Mouse (Mus musculus): Measurements from ENCODE around the gene Rhbg. TPM values are rescaled to one million over a fixed set of nuclear protein-coding genes. Genes with fewer than 3 reads are reported as not detected.

The Rhbg gene
- total RNA-seq, 2 experiments from 2014 or later = not detected

DNA sequence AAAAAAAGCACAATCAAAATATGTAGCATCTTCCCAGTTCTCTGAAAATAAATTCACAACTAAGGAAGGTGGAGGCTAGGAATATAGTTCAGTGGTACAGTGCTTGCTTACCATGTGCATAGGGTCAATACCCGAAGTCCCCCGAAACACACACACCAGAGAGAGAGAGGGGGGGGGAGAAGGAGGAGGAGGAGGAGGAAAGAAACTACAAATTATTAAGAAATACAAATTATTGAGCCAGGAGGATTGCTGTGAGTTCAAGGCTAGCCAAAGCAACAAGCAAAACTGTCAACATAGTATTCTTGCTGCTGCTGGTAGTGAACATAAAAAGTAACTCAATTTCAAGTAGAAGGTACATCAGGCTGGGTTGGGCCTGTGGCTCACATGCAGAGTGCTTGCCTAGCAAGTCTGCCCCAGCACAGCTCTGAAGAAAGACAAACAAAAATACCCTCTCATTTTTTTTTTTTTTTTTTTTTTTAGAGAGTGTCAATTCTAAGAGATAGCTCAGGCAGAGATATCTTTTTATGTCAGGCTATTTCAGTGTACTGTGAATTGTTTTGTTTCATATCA is 54.9 kb downstream of the Rhbg start:
- DNase-seq (ENCODE audit: low spot score in 2 of 2) = no peak
- Histone ChIP-seq H3K27ac (peak overlapping the region; percentile 99), H3K4me3 (peak overlapping the region; percentile 73)
- TF ChIP-seq CTCF (conservative IDR thresholded peaks at IDR 0.05) = no peak

DNA sequence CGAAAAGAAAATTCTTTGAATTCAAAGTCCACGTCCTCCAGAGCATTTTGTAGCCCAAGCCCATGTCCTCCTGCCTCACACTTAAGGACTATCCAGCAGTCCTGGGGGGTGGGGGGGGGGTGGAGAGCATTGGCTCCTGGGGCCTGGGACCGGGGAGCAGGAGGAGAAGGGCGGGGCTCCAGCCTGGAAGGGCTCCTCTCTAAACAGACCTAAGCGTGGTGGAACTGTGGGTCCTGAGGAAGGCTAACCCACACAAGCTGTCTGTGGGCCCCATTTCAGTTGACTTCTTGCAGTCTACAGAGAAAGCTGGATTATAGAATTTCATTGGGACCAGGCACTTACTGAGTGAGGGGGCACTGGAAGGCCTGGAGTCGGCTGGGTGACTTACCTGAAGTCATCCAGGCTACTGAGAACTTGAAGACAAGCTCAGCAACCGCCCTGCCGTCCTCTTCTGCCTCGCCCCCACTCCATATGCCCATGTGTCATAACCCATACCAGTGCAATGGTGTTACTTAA is 55.9 kb downstream of the Rhbg start:
- no peak overlapping the region for H3K27ac ChIP-seq
- no peak for TF ChIP-seq CTCF (conservative IDR thresholded peaks at IDR 0.05)
- no peak for DNase-seq (ENCODE audit: low spot score in 2 of 2)
- H3K4me3 ChIP-seq = no peak overlapping the region

DNA sequence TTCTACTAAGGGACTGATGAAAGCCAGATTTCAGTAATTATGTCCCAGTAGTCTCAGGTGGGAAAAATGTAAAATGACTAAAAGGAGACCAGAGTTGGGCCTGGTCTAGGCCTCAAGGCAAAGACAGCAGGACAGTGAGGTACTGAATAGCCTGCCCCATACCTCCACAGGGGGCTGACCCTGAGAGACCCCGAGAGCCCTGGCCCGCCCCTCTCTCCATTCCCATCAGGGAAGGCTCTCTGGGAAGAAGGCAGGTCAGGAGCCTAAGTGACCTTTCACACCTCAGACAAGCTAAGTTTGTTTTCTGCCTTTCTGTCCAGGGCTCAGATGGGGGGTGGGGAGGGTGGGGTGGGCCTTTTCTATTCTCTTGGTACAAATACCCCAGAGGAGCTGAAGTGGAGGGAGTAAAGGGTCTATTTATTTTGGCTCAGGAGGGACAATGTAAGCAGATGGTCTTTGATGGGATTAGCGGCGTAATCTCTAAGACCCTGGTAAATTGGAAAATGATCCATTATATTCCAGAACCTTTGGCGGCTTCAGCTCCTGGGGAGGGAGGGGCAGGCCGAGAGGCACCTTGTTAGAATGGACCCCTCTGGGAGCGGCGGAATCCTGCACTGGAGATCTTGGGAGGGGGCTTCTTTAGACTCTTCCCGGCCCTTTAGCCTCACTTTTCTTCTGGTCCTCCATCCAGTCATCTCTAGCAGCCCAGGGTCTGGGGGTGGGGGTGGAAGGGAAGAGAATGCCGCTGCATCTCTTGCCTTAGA is 56.6 kb downstream of the Rhbg start:
- H3K27ac ChIP-seq = no peak overlapping the region

More for the DNA sequence above, 56.6 kb downstream of the Rhbg start:
- no peak for DNase-seq (ENCODE audit: low spot score in 2 of 2)
- no peak for TF ChIP-seq CTCF (conservative IDR thresholded peaks at IDR 0.05)
- no peak overlapping the region for H3K4me3 ChIP-seq

Small RNAs within 50 kb of the gene (microRNA-seq; reads per million reads assigned to microRNA genes)
- 0 reads per million in 2 experiments for gene Gm25641
- 23.8 to 49.2 reads per million in 2 experiments for gene Mir3093
- gene Mir9-1 = 0 reads per million in 2 experiments

Other genes starting within 250 kb of the Rhbg start
- gene Hapln2, start 227.1 kb downstream of the Rhbg start, total RNA-seq (2021) = 10 to 100 TPM; 16.2 to 16.5 TPM
- 10 to 100 TPM; 15.0 to 16.5 TPM for gene Gpatch4, start 211.6 kb downstream of the Rhbg start, total RNA-seq (2021)
- gene Naxe, start 196.2 kb downstream of the Rhbg start, total RNA-seq (2021) = 10 to 100 TPM; 79.2 to 81.8 TPM
- gene Ttc24, start 176.4 kb downstream of the Rhbg start, total RNA-seq (2021) = not detected
- gene Iqgap3, start 172.7 kb downstream of the Rhbg start, total RNA-seq (2021) = under 1 TPM; 0.25 to 0.59 TPM
- 100 to 1,000 TPM; 206 to 210 TPM for gene Mef2d, start 112.3 kb downstream of the Rhbg start, total RNA-seq (2021)
- gene Gm38392, start 32.5 kb upstream of the Rhbg start, total RNA-seq (2021) = under 1 TPM in 1 of 2 experiments, not detected in 1; 0.59 TPM
- gene Tsacc, start 42.3 kb upstream of the Rhbg start, total RNA-seq (2021) = 1 to 10 TPM; 3.0 to 5.2 TPM
- gene Cct3, start 42.4 kb upstream of the Rhbg start, total RNA-seq (2021) = 100 to 1,000 TPM; 171 to 193 TPM
- gene Glmp, start 70.3 kb upstream of the Rhbg start, total RNA-seq (2021) = 10 to 100 TPM; 68.9 to 77.9 TPM
- gene Tmem79, start 81.4 kb upstream of the Rhbg start, total RNA-seq (2021) = 1 to 10 TPM in 1 of 2 experiments, under 1 TPM in 1; 0.64 to 1.1 TPM
- gene Smg5, start 81.6 kb upstream of the Rhbg start, total RNA-seq (2021) = 10 to 100 TPM; 72.7 to 82.2 TPM
- 10 to 100 TPM; 14.8 to 16.5 TPM for gene Paqr6, start 109.9 kb upstream of the Rhbg start, total RNA-seq (2021)
- gene Bglap3, start 118.0 kb upstream of the Rhbg start, total RNA-seq (2021) = under 1 TPM in 1 of 2 experiments, not detected in 1; 0.36 TPM
- gene Bglap2, start 124.0 kb upstream of the Rhbg start, total RNA-seq (2021) = not detected
- under 1 TPM in 1 of 2 experiments, not detected in 1; 0.96 TPM for gene Bglap, start 129.8 kb upstream of the Rhbg start, total RNA-seq (2021)
- gene Pmf1, start 155.6 kb upstream of the Rhbg start, total RNA-seq (2021) = 1 to 10 TPM; 6.4 to 6.8 TPM
- 10 to 100 TPM; 69.5 to 71.8 TPM for gene Slc25a44, start 170.4 kb upstream of the Rhbg start, total RNA-seq (2021)
- gene Sema4a, start 206.5 kb upstream of the Rhbg start, total RNA-seq (2021) = 10 to 100 TPM; 37.0 to 42.9 TPM

Measured in layer of hippocampus, adult 2 months (tissue).